Mouse (Mus musculus) retina, postnatal 7 days (tissue): Measurements from ENCODE around the gene Wdsub1.

Source experiments
- DNase-seq: peaks from one replicate; pipeline ENCODE4 v3.0.0-alpha.2; 2012; ENCODE audit warnings: low read depth, low spot score

The Wdsub1 gene

DNA sequence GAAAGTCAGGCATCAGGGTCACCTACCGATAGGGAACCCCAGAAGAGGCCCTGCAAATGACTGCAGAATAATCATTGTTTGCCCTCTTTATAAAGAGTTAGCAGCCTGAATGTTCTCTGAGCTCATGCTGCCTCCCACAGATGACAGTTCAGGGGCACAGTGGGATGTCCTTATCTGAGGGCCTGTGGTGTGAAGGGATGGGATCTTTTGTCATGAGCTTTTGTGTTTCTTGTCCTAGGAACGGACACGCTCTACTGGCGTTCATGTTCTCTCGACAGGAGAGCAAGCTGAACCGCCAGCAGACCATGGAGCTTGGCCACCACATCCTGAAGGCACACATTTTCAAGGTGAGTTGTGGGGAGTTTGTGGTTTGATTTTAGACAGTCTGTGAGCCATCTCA lies 76.4 kb downstream of the Wdsub1 start:
- DNase-seq: no peak

DNA sequence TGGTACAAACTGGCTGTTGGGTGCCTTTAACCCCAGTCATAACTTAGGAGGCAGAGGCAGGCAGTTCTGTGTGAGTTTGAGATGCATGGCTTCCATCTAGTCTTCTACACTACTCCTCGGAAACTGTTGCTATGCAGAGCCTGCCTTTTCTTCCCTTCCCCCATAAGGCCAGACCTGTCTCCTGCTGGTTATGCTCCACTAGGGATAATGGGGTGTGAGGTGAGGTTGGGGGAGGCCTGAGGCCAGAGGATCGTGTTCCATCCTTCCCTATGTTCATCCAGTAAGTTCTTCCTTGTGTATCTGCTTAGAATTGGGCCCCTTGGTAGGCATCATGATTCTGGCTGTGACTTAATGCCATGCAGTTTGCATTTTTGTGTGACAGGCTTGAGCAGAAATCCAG lies 76.8 kb downstream of the Wdsub1 start:
- DNase-seq: no peak

DNA sequence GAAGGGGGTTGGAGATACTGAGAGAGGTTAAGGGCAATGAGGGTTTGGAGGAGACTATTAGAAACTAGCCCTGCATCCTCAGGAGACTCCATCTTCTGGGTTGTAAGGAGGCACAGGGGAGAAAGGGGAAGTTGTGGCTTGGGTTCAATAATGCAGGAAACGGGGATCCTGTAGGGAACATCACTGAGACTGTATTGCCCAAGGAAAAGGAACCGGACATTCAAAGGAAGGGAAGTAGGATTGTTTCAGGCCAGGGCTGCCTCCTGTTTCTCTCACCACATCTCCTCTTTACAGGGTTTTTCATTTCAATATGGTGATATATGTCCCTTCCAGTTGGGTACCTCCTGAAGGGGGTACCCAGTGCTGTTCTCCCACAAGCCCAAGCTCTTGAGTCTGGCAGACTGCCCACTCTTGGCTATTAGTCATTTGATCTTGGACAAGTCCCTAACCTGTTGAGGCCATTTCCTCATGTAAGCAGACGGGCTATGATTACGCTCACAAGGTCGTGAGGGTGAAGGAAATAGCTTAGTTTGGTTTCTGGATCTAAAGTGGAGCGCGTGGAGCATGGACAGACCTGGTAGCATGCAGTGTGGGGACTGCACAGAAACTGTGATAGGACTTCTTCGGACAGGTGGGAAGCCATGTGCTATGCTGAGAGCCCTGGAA lies 79.5 kb downstream of the Wdsub1 start:
- DNase-seq: no peak
